Mouse (Mus musculus) ES-E14 (cell line): ENCODE measurements around the gene Slc44a1. TPM values are rescaled to one million over a fixed set of nuclear protein-coding genes. Genes with fewer than 3 reads are reported as not detected.

ENCODE experiments used
- DNase-seq: peaks from one replicate; pipeline ENCODE4 v3.0.0-alpha.2; 2013; ENCODE audit warnings: low read depth, low spot score
- H3K27ac ChIP-seq: 2 replicates; pipeline ENCODE4 v1.5.1; 2012; ENCODE audit warnings: low read depth, mild to moderate bottlenecking, low read length, moderate library complexity, mixed read lengths; ENCODE audit not compliant: poor library complexity, insufficient read depth, severe bottlenecking
- H3K36me3 ChIP-seq: 2 replicates; pipeline ENCODE4 v1.6.1; 2012; ENCODE audit warnings: mild to moderate bottlenecking, low read length, moderate library complexity, mixed read lengths; ENCODE audit not compliant: control insufficient read depth, poor library complexity, insufficient read depth, severe bottlenecking
- H3K4me1 ChIP-seq, 2 experiments: fragments of 150-350 bp in 1 of 2; sonication (generic) in 1 of 2; 2 replicates each; pipeline ENCODE4 v1.6.1; 2012; ENCODE audit warnings: low read length in 2 of 2, mild to moderate bottlenecking in 1 of 2, mixed read lengths in 1 of 2; ENCODE audit not compliant: control insufficient read depth in 2 of 2, insufficient read depth in 2 of 2, poor library complexity in 1 of 2
- H3K4me3 ChIP-seq, 2 experiments: fragments of 150-350 bp in 1 of 2; sonication (generic) in 1 of 2; 2 replicates each; pipeline ENCODE4 v1.5.1; 2012; ENCODE audit warnings: low read length in 2 of 2, low read depth in 1 of 2, mild to moderate bottlenecking in 1 of 2, mixed read lengths in 1 of 2; ENCODE audit not compliant: insufficient read depth in 1 of 2, poor library complexity in 1 of 2, severe bottlenecking in 1 of 2
- H3K9ac ChIP-seq: 2 replicates; pipeline ENCODE4 v1.6.1; 2012; ENCODE audit warnings: low read depth, mild to moderate bottlenecking, low read length, mixed read lengths; ENCODE audit not compliant: poor library complexity, insufficient read depth, severe bottlenecking
- H3K9me3 ChIP-seq: fragments of 150-350 bp; sonication (generic); 2 replicates; pipeline ENCODE4 v1.6.1; 2012; ENCODE audit warnings: low read depth, mild to moderate bottlenecking, low read length; ENCODE audit not compliant: control insufficient read depth, insufficient read depth
- CHD2 ChIP-seq: IDR thresholded peaks from 2 replicates; pipeline ENCODE4 v1.6.1; 2014; ENCODE audit warnings: mild to moderate bottlenecking, low read depth, low read length, inconsistent platforms
- HCFC1 ChIP-seq: IDR thresholded peaks from 2 replicates; pipeline ENCODE4 v1.6.1; 2012; ENCODE audit warnings: low read length, inconsistent platforms, borderline replicate concordance; ENCODE audit not compliant: insufficient read depth
- MAFK ChIP-seq: IDR thresholded peaks from 2 replicates; pipeline ENCODE4 v1.6.1; 2014; ENCODE audit warnings: mild to moderate bottlenecking, low read depth, low read length, inconsistent platforms; ENCODE audit not compliant: insufficient read depth
- ZC3H11A ChIP-seq: IDR thresholded peaks from 2 replicates; pipeline ENCODE4 v1.6.1; 2012; ENCODE audit warnings: low read depth, mild to moderate bottlenecking, inconsistent platforms, low read length, borderline replicate concordance
- ZNF384 ChIP-seq: IDR thresholded peaks from 2 replicates; pipeline ENCODE4 v1.6.1; 2012; ENCODE audit warnings: low read depth, low read length, inconsistent platforms
- in situ Hi-C, 2 experiments: fragments of 600-800 bp; cut with MboI; formaldehyde crosslinking; loops; one replicate each; pipeline ENCODE4 v1.15.1; 2025; ENCODE audit warnings: low sequenced_read_pairs in 2 of 2, inconsistent platforms in 1 of 2; ENCODE audit not compliant: unreplicated experiment in 2 of 2
- total RNA-seq: library from RNA; depleted of rRNA; stranded (reverse); fragments of 300-350 nt; gene quantifications from 2 replicates; pipeline ENCODE4 v1.2.3, GENCODE M21; 2012

The Slc44a1 gene
- total RNA-seq, 1 experiment = 48.0 TPM

DNA sequence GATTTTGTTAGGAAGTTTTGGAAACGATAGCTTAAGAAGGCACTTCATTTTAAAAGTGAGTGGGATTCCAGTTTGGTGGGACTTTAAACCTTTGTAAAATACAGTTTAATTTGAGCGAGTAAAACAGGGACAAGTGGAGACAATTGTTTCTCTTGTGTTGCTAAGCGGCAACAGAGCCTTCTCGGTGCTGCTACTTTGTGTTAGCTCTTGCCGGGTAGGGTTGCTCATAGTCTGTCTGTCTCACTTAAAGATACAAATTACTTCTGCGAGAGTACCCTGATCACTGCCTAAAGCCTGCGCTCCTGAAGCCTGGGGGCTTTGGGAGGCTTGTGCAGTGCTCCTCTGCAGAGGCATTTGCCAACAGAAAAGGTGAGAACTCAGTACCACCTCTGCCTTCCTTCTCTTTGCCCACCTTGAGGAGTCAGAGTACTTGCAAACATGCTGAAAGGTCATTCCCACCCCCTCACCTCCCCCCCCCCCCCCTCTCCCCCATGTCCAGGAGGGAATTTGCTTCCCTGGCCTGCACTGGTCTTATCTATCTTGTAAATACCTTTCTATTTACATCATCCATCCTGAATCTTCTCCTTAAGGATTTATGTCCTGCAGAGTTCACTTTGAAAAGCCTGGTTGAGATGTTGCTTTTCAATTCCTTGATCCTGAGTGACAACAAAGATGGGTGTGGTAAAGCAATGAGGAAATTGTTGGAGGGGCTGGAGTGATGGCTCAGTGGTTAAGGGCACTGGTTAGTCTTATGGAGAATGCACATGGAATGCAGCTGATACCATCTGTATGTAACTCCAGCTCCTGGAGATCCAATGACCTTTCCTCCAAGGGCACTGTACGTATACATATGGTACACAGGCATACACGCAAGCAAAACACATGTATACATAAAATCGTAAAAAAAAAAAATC lies 13.0 kb downstream of the Slc44a1 start:
- Histone ChIP-seq H3K4me3 (no peak overlapping the region), H3K9ac (peak overlapping the region; percentile 40; the same call in 1 of the 2 replicates), H3K4me1 (peaks cover 1 to 24% of the 10 kb centered on the region in 2 experiments; a peak in 3 of 4 replicates), H3K36me3 (no peaks in the 10 kb centered on the region; the same call in 1 of the 2 replicates), H3K27ac (peak overlapping the region; percentile 75; the same call in 1 of the 2 replicates), H3K9me3 (no peaks in the 10 kb centered on the region)
- no peak for DNase-seq
- TF ChIP-seq ZNF384 (no peak), MAFK (no peak), ZC3H11A (no peak), CHD2 (no peak)
- in situ Hi-C loops = no loop called here

DNA sequence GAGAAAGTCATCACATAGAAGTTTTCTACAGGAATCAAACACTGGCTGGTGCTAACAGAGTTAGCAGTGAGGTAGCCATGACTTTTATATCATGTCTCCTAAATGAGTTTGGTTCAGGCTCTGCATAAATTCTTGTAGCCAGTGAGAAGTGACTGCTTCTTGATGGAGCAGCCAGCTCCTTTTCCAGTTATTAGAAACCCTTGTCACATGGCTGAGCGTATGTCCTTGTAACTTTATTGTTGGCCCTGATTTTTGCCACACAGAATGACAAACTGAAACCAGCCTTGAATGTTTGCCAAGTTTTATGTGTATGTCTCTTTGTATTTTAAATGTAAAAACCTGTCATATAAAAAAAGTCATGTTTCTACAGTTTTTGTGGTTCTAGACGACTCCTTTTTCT lies 15.7 kb downstream of the Slc44a1 start:
- no peak for TF ChIP-seq CHD2
- no peak for TF ChIP-seq ZNF384
- no peak for TF ChIP-seq HCFC1
- no peak for TF ChIP-seq MAFK
- TF ChIP-seq ZC3H11A = no peak
- Histone ChIP-seq H3K27ac (no peak overlapping the region), H3K9me3 (no peaks in the 10 kb centered on the region), H3K4me3 (no peak overlapping the region), H3K9ac (no peak overlapping the region), H3K4me1 (peaks cover 1 to 19% of the 10 kb centered on the region in 2 experiments; a peak in 2 of 4 replicates), H3K36me3 (no peaks in the 10 kb centered on the region)
- DNase-seq = no peak
- in situ Hi-C loops = no loop called here

DNA sequence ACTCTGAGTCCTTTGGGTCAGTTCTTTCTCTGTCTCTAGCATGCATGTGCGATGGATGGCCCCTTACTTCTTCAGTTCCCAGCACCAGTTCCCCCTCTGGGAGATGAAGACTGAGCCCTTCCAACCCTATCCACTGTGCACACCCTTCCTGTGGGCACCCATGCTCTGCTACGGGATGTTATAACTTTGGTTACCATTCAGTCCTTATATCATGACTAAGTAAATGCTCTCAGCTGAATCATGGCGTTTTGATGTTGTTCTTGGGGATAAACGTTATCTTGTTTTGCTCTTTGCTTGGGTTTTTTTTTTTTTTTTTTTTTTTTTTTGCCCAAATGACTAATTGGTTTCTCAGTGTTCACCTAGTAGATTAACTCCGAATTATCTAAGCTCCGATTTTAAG lies 16.4 kb downstream of the Slc44a1 start:
- Histone ChIP-seq H3K4me1 (peaks cover 1 to 16% of the 10 kb centered on the region in 2 experiments; a peak in 2 of 4 replicates), H3K4me3 (no peak overlapping the region), H3K9me3 (no peaks in the 10 kb centered on the region), H3K36me3 (no peaks in the 10 kb centered on the region), H3K27ac (no peak overlapping the region), H3K9ac (no peak overlapping the region)
- TF ChIP-seq HCFC1 (no peak), ZNF384 (no peak), CHD2 (no peak), ZC3H11A (no peak), MAFK (no peak)
- in situ Hi-C loops = no loop called here
- DNase-seq = no peak

DNA sequence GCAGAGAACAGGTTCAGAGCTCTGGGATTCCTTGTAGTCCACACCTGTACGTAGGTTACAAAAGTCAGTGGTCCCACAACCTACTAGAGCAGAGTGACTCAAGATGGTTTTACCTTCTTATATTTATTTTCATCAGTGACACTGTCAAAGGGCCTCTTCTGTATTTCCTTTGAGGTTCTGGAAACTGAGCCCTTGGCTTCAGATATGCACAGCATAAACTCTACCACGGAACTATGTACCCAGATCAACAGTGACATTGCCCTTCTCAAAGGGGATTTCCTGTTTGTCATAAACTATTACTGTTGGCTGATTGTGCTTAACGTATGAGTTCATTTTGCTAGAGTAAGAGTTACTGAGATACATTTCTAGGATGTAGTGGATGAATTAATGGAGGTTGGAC lies 18.3 kb downstream of the Slc44a1 start:
- no peaks in the 10 kb centered on the region for H3K36me3 ChIP-seq
- H3K9me3 ChIP-seq = no peaks in the 10 kb centered on the region
- TF ChIP-seq ZC3H11A = no peak

DNA sequence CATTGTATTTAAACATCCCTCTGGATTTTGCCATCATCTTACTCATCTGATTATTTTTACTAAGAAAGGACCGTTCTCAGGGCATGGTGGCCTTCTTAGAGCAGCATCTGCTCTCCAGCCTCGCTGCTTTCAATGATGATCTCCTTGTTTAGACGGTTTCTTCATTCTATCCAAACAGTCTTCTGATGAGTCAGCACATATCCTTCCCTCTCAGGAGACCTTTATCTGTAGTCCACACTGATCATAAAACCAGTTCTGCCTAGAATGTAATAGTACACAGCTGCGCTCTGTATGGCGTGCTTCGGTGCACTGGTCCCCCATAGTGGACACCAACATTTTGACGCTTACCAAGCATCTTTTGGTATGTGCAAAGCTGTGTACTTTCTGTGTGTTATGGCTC lies 19.5 kb downstream of the Slc44a1 start:
- in situ Hi-C loops = no loop called here
- Histone ChIP-seq H3K9me3 (no peaks in the 10 kb centered on the region), H3K4me1 (peaks cover 0 to 7% of the 10 kb centered on the region in 2 experiments; a peak in 1 of 4 replicates), H3K4me3 (no peak overlapping the region), H3K9ac (no peak overlapping the region), H3K27ac (no peak overlapping the region), H3K36me3 (no peaks in the 10 kb centered on the region)
- peak; percentile 85 for TF ChIP-seq MAFK
- no peak for TF ChIP-seq ZNF384
- no peak for DNase-seq

More for the DNA sequence above, 18.3 kb downstream of the Slc44a1 start:
- in situ Hi-C loops = no loop called here
- Histone ChIP-seq H3K4me1 (peaks cover 0 to 10% of the 10 kb centered on the region in 2 experiments; a peak in 1 of 4 replicates), H3K9ac (no peak overlapping the region), H3K27ac (no peak overlapping the region), H3K4me3 (no peak overlapping the region)
- no peak for DNase-seq
